Mouse (Mus musculus) small intestine, adult 2 months (tissue): ENCODE measurements around the gene Slc13a3. TPM values are rescaled to one million over a fixed set of nuclear protein-coding genes. Genes with fewer than 3 reads are reported as not detected.

Source experiments
- H3K27ac ChIP-seq: fragments of 200-500 bp; 2 replicates; pipeline ENCODE4 v1.5.1; 2012; ENCODE audit warnings: low read depth, low read length, control low read depth, inconsistent platforms; ENCODE audit not compliant: insufficient read depth
- H3K27me3 ChIP-seq: fragments of 200-500 bp; 2 replicates; pipeline ENCODE4 v1.6.1; 2012; ENCODE audit warnings: mild to moderate bottlenecking, moderate library complexity, low read length, inconsistent platforms; ENCODE audit not compliant: control insufficient read depth, insufficient read depth
- H3K36me3 ChIP-seq: fragments of 200-500 bp; 2 replicates; pipeline ENCODE4 v1.6.1; 2012; ENCODE audit warnings: mild to moderate bottlenecking, low read length, control low read depth, inconsistent platforms; ENCODE audit not compliant: control insufficient read depth, insufficient read depth
- H3K4me1 ChIP-seq: fragments of 200-500 bp; 2 replicates; pipeline ENCODE4 v1.6.1; 2012; ENCODE audit warnings: low read length, inconsistent platforms, mixed read lengths; ENCODE audit not compliant: control insufficient read depth, insufficient read depth, insufficient read length
- H3K4me3 ChIP-seq: fragments of 200-500 bp; 2 replicates; pipeline ENCODE4 v1.5.1; 2012; ENCODE audit warnings: low read depth, mild to moderate bottlenecking, control low read depth, inconsistent platforms, low read length, moderate library complexity
- CTCF ChIP-seq: fragments of 200-500 bp; IDR thresholded peaks from 2 replicates; pipeline ENCODE4 v1.5.1; 2012; ENCODE audit warnings: low read depth, mild to moderate bottlenecking, control low read depth, inconsistent platforms, low read length, moderate library complexity, mixed read lengths; ENCODE audit not compliant: insufficient replicate concordance, insufficient read length; ENCODE audit errors: extremely low read depth
- POLR2A ChIP-seq: fragments of 200-500 bp; IDR thresholded peaks from 2 replicates; pipeline ENCODE4 v1.6.1; 2012; ENCODE audit warnings: low read depth, mild to moderate bottlenecking, control low read depth, inconsistent platforms, low read length, moderate library complexity
- WGBS: fragments of 180-500 bp; shearing (Covaris S2); methylation state at CpG from one replicate; pipeline ENCODE4 v1.1.7; 2018; 5-methylcytosine and 5-hydroxymethylcytosine counted together
- polyA plus RNA-seq: library from polyadenylated mRNA; depleted of rRNA; stranded (reverse); fragments of >200 nt; gene quantifications from 2 replicates; pipeline ENCODE4 v1.2.3, GENCODE M21; 2012; rRNA removed

Gene Slc13a3
- polyA plus RNA-seq, 1 experiment, result 0.03 TPM

GRCm38 (mm10) chr2:165364334-165365091, 108.5 kb downstream of the Slc13a3 start:
- Histone ChIP-seq H3K36me3 (no peaks in the 10 kb centered on the region), H3K4me3 (no peak overlapping the region), H3K27me3 (peaks cover 11% of the 10 kb centered on the region), H3K4me1 (peaks cover 2% of the 10 kb centered on the region), H3K27ac (no peak overlapping the region)
- WGBS, result 12% methylated on average over 21 of the region's 21 CpGs
- TF ChIP-seq CTCF (peak; percentile 79), POLR2A (0 out of 2 replicates have a peak, but pooled peaks have one; percentile 9)

- 83% methylated on average over 6 of the region's 6 CpGs for WGBS
- no peaks in the 10 kb centered on the region for H3K36me3 ChIP-seq
- H3K27me3 ChIP-seq, result peaks cover 5% of the 10 kb centered on the region
- TF ChIP-seq CTCF (no peak), POLR2A (no peak)
- H3K27ac ChIP-seq, result no peak overlapping the region
- peaks cover 1% of the 10 kb centered on the region for H3K4me1 ChIP-seq
- no peak overlapping the region for H3K4me3 ChIP-seq
Observed at GRCm38 (mm10) chr2:165363282-165363681, 109.7 kb downstream of the Slc13a3 start.

- 0% methylated on average over 1 of the region's 1 CpGs for WGBS
- H3K4me1 ChIP-seq, result no peaks in the 10 kb centered on the region
- no peaks in the 10 kb centered on the region for H3K36me3 ChIP-seq
- TF ChIP-seq CTCF, result peak; percentile 65; the same call in 1 of the 2 replicates
- TF ChIP-seq POLR2A, result no peak
- no peak overlapping the region for H3K4me3 ChIP-seq
- peaks cover 4% of the 10 kb centered on the region; the same call in 1 of the 2 replicates for H3K27me3 ChIP-seq
- H3K27ac ChIP-seq, result no peak overlapping the region
Observed at GRCm38 (mm10) chr2:165360861-165361260, 112.2 kb downstream of the Slc13a3 start.

Other genes with a start within 250 kb of the Slc13a3 start
- gene Cdh22, start 238.4 kb downstream of the Slc13a3 start, polyA plus RNA-seq, result 0.08 and 0.42 TPM in 2 replicates
- gene Slc35c2, start 185.4 kb downstream of the Slc13a3 start, polyA plus RNA-seq, result 103 and 171 TPM in 2 replicates
- 34.3 and 66.1 TPM in 2 replicates for gene Elmo2, start 146.8 kb downstream of the Slc13a3 start, polyA plus RNA-seq
- gene Zfp663, start 104.5 kb downstream of the Slc13a3 start, polyA plus RNA-seq, result not detected in 2 replicates
- 0.34 and 0.35 TPM in 2 replicates for gene Zfp334, start 85.0 kb downstream of the Slc13a3 start, polyA plus RNA-seq
- gene Ocstamp, start 72.8 kb downstream of the Slc13a3 start, polyA plus RNA-seq, result 1.6 and 2.2 TPM in 2 replicates
- gene Trp53rka, start 20.1 kb upstream of the Slc13a3 start, polyA plus RNA-seq, result 10.1 and 11.5 TPM in 2 replicates
- gene Slc2a10, start 30.6 kb upstream of the Slc13a3 start, polyA plus RNA-seq, result 3.9 and 6.1 TPM in 2 replicates
- gene Eya2, start 121.8 kb upstream of the Slc13a3 start, polyA plus RNA-seq, result 0.93 and 12.1 TPM in 2 replicates